Mouse (Mus musculus): ENCODE results near the gene Zfp526. TPM values are rescaled to one million over a fixed set of nuclear protein-coding genes. Genes with fewer than 3 reads are reported as not detected.
A peak's percentile ranks its signal among the peaks of the same experiment; 100 is the strongest.

Zfp526 gene
- polyA plus RNA-seq, 1 experiment = 8.7 TPM

DNA sequence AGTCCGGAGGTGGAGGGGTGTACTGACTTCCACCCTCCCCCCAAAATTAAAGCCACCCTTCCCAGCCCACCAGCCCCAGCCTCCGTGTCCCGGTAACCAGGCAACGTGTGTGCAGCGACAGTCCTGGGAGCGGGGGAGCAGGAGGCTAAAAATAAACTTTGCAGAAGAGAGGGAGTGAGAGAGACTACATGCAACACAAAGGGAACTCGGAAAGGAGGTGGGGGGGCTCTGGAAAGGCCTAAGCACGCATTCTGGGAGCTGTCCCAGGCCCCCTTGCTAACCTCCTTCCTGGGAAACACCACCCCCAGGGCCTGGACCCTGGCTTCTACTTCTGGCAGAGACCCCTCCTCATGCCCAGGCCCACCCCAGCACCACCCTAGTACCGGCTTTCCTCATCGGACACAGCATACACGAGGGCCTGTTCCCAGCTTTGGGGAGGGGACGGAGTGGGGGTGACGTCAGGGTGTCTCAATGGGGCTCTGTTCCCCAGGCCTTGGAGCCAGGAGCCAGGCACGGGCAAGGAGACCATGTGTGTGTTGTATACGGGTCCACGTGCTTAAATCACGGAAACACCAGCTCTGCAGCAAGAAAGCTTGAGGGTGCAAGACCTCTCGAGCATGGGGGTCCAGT, 26.9 kb downstream of the Zfp526 start:
- WGBS = 13% methylated on average over 18 of the region's 18 CpGs
- H3K27ac ChIP-seq (ENCODE audit: insufficient read depth, low read depth, low read length) = peak overlapping the region; percentile 32
- TF ChIP-seq POLR2A (IDR thresholded peaks at IDR 0.05; ENCODE audit: low read depth, low read length) (no peak), CTCF (IDR thresholded peaks at IDR 0.05; ENCODE audit: extremely low read depth, insufficient read length, insufficient replicate concordance, low read depth, low read length) (no peak)

GRCm38 (mm10) chr7:25248846-25249313, 27.7 kb downstream of the Zfp526 start:
- H3K4me1 ChIP-seq (ENCODE audit: control insufficient read depth, insufficient read depth, insufficient read length, low read length) = peaks cover 14% of the 10 kb centered on the region
- peak overlapping the region; percentile 87 for H3K27ac ChIP-seq (ENCODE audit: insufficient read depth, low read depth, low read length)
- H3K4me3 ChIP-seq (ENCODE audit: low read depth, low read length) = peak overlapping the region; percentile 82
- TF ChIP-seq POLR2A (IDR thresholded peaks at IDR 0.05; ENCODE audit: low read depth, low read length) (no peak), CTCF (IDR thresholded peaks at IDR 0.05; ENCODE audit: extremely low read depth, insufficient read length, insufficient replicate concordance, low read depth, low read length) (no peak)
- peaks cover 11% of the 10 kb centered on the region for H3K36me3 ChIP-seq (ENCODE audit: control insufficient read depth, insufficient read depth, low read length)
- under 1% methylated on average over 25 of the region's 25 CpGs for WGBS
- H3K27me3 ChIP-seq (ENCODE audit: control insufficient read depth, insufficient read depth, low read length) = no peaks in the 10 kb centered on the region

More for the DNA sequence above, 26.9 kb downstream of the Zfp526 start:
- Histone ChIP-seq H3K27me3 (ENCODE audit: control insufficient read depth, insufficient read depth, low read length) (no peaks in the 10 kb centered on the region), H3K4me3 (ENCODE audit: low read depth, low read length) (peak overlapping the region; percentile 82), H3K36me3 (ENCODE audit: control insufficient read depth, insufficient read depth, low read length) (peaks cover 11% of the 10 kb centered on the region), H3K4me1 (ENCODE audit: control insufficient read depth, insufficient read depth, insufficient read length, low read length) (peaks cover 14% of the 10 kb centered on the region)

GRCm38 (mm10) chr7:25249314-25250140, 28.3 kb downstream of the Zfp526 start:
- H3K27me3 ChIP-seq (ENCODE audit: control insufficient read depth, insufficient read depth, low read length) = no peaks in the 10 kb centered on the region
- peak overlapping the region; percentile 87 for H3K27ac ChIP-seq (ENCODE audit: insufficient read depth, low read depth, low read length)
- peaks cover 11% of the 10 kb centered on the region for H3K36me3 ChIP-seq (ENCODE audit: control insufficient read depth, insufficient read depth, low read length)
- no peak for TF ChIP-seq CTCF (IDR thresholded peaks at IDR 0.05; ENCODE audit: extremely low read depth, insufficient read length, insufficient replicate concordance, low read depth, low read length)
- WGBS = 2% methylated on average over 64 of the region's 73 CpGs
- H3K4me1 ChIP-seq (ENCODE audit: control insufficient read depth, insufficient read depth, insufficient read length, low read length) = peaks cover 14% of the 10 kb centered on the region
- peak overlapping the region; percentile 82 for H3K4me3 ChIP-seq (ENCODE audit: low read depth, low read length)

- Histone ChIP-seq H3K4me1 (ENCODE audit: control insufficient read depth, insufficient read depth, insufficient read length, low read length) (peaks cover 14% of the 10 kb centered on the region), H3K27me3 (ENCODE audit: control insufficient read depth, insufficient read depth, low read length) (no peaks in the 10 kb centered on the region), H3K27ac (ENCODE audit: insufficient read depth, low read depth, low read length) (peak within 1 kb of the TSS; percentile 88), H3K4me3 (ENCODE audit: low read depth, low read length) (peak within 1 kb of the TSS; percentile 82), H3K36me3 (ENCODE audit: control insufficient read depth, insufficient read depth, low read length) (peaks cover 3% of the 10 kb centered on the region)
- WGBS = 1% methylated on average over 74 of the region's 81 CpGs
- TF ChIP-seq CTCF (IDR thresholded peaks at IDR 0.05; ENCODE audit: extremely low read depth, insufficient read length, insufficient replicate concordance, low read depth, low read length) = no peak
- TF ChIP-seq POLR2A (IDR thresholded peaks at IDR 0.05; ENCODE audit: low read depth, low read length) = peak; percentile 87; the same call in 1 of the 2 replicates
Measured at GRCm38 (mm10) chr7:25250141-25250972, 29.1 kb downstream of the Zfp526 start, which contains the start of gene Erf. Gene Erf (minus strand): TSS chr7:25250761.

DNA sequence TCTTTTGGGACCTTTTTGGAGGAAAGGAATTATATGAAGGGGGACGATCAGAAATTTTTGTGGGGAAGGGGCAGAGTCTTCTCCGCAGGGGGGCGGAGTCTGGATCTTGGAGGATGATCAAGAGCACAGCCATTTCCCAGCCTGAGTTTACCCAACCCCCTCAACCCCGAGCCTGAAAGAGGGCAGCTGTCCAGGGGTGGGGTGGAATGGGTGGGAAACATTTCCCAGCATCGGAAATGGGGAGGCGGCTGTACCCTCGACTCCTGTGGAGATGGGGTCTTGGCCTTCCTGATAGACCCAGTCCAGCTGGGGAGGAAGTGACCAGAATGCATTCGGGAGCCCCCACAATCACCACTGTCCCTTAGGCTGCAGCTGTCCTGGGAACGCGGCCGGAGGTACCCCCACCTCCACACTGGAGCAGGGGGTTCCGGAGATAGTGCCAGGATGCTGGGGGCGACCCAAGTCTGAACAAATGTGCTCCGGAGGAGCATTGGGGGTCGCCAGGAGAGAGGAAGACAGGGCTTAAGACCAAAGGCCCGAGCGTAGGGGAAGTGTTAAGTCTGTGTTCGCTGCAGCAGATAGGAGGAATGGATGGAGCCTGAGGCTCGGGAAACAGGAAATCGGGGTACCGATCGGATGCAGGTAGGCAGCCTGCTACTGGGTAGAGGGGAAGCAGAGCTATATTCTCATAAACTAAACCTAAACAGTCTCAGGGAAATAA, 30.0 kb downstream of the Zfp526 start:
- 16% methylated on average over 22 of the region's 22 CpGs for WGBS
- peak overlapping the region; percentile 88 for H3K27ac ChIP-seq (ENCODE audit: insufficient read depth, low read depth, low read length)
- H3K27me3 ChIP-seq (ENCODE audit: control insufficient read depth, insufficient read depth, low read length) = no peaks in the 10 kb centered on the region
- H3K4me3 ChIP-seq (ENCODE audit: low read depth, low read length) = peak overlapping the region; percentile 59
- H3K4me1 ChIP-seq (ENCODE audit: control insufficient read depth, insufficient read depth, insufficient read length, low read length) = peaks cover 14% of the 10 kb centered on the region
- H3K36me3 ChIP-seq (ENCODE audit: control insufficient read depth, insufficient read depth, low read length) = no peaks in the 10 kb centered on the region
- no peak for TF ChIP-seq POLR2A (IDR thresholded peaks at IDR 0.05; ENCODE audit: low read depth, low read length)

- Histone ChIP-seq H3K27ac (ENCODE audit: insufficient read depth, low read depth, low read length) (peak overlapping the region; percentile 88), H3K36me3 (ENCODE audit: control insufficient read depth, insufficient read depth, low read length) (no peaks in the 10 kb centered on the region), H3K4me3 (ENCODE audit: low read depth, low read length) (no peak overlapping the region), H3K27me3 (ENCODE audit: control insufficient read depth, insufficient read depth, low read length) (no peaks in the 10 kb centered on the region), H3K4me1 (ENCODE audit: control insufficient read depth, insufficient read depth, insufficient read length, low read length) (peaks cover 14% of the 10 kb centered on the region)
- TF ChIP-seq CTCF (IDR thresholded peaks at IDR 0.05; ENCODE audit: extremely low read depth, insufficient read length, insufficient replicate concordance, low read depth, low read length) (no peak), POLR2A (IDR thresholded peaks at IDR 0.05; ENCODE audit: low read depth, low read length) (no peak)
- 62% methylated on average over 8 of the region's 8 CpGs for WGBS
Measured at GRCm38 (mm10) chr7:25251822-25252221, 30.6 kb downstream of the Zfp526 start.

Data from small intestine, adult 2 months (tissue).